Mouse (Mus musculus) frontal cortex, postnatal 10 days (tissue): Measurements from ENCODE around the gene Fyn.

ENCODE experiments used
- DNase-seq, 2 experiments: peaks; one replicate each; pipeline ENCODE4 v3.0.0; 2022; ENCODE audit warnings: low spot score in 2 of 2, mixed read lengths in 1 of 2

Gene Fyn

DNA sequence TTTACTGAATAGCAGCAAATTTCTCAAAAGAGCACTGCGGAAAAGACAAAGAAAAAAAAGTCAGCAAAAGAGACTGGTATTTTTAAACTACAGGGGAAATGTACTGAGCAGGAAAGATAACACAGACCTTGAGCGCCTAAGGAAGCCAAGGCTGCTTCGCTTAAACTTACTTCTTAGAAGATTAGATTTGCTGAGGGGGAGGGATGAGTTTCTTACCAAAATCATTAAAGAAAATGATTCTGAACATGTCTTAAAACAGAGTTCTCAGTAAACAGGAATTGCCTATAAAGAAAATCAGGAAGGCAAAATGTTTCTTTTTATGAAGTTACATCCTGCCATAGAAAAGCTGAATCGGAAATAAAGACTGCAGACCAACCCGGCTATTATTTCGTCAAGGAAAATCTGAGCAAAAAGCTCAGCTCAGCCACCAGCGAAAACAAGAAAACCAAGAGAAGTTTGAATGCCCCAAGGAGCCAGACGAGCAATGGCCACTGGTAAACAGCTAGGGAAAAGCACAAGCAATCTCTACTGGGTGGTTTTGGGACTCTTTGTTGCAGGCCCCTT is at the start of gene Fyn:
TSS of gene Fyn (plus strand) at position 284 of the 564 bp plus-strand sequence.
- no peak for DNase-seq

DNA sequence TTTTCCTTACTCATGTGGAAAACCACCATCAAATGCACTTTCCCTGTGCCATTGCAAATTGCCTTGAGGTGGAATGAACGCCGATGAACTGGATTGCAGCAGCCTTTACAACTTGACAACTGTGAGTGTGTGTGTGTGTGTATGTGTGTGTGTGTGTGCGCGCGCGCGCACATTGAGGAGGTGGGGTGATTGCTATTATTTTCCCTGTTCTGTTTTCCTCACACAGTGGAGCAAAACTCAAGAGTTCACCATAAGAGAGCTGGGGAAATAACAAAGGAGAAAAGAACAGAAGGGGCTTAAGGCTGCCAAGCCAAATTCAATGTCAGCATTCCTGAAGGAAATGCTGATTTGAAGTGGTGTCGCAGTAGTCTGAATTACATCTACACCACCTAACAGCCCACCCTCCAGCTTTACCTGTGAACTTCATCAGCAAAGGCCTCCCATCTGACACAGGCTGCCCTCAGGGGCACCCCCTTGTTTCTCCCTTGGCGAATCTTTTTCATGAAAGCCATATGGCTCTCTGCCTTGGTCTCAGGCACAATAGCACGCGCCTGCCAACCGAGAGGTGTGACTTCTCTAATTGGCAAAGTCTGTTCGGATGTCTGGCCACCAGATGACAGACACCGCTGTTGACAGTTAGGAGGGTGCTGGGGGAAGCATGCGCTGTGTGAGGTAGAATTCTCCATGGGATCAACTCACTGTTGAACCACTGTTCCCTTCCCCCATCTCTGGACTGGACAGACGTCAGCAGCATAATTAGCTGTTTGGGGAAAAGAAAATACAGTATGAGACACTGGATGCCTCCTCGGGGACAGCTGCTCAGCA is 47.6 kb upstream of the Fyn start:
- peak in 1 of 2 experiments; percentile 11 for DNase-seq

DNA sequence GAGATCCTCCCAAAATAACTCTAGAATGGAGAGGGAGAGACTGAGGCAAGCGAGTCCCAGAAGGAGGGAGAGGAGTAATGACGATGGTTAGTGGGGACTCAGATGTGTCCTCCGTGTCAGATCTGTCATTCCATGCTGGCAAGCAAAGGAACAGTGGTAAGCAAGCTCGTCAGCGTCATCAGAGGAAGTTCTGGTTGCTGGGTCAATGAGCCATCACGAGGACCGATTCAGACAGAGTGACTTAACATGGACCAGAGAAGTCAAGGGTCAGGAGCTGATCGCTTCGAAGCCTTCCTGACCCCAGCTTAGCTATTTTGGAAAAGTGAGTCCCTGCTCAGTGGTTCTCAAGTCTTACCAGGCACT is 47.1 kb upstream of the Fyn start:
- no peak for DNase-seq

DNA sequence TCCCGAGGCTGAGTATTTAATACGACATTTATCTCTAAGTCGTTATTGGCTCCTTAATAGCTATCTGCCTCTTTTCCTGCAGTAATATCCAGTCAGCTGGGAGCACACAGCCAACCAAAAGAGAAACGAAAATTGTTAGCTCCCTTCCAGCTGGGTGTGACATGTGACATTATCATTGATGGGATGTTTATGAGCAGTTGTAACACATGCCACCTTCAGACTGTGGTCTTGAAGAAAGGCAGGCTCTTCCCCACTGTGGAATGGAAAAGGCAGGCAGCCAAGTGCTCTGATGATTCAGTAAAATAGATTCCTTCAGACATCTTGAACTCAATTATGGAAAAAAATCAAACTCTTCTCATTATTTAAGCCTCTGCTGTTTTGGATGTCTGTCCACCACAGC is 46.5 kb upstream of the Fyn start:
- no peak for DNase-seq

DNA sequence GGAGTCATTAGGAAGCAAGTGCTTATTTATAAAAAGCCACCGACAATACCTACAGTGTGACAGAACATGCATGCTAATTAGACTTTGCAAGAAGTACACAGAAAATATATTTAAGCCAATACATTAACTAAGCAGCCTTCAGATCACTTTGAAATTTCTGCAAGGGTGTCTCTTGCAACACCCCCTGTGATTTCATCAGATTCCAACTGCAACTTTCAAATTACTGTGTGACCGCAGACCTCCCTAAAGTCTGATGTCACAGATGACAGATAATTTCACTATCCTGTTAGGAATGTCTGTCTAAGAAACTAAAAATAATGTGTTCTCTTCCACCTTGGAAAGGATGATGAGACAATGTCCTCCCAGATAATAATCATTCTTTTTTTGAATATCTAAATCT is 44.4 kb upstream of the Fyn start:
- DNase-seq = no peak

DNA sequence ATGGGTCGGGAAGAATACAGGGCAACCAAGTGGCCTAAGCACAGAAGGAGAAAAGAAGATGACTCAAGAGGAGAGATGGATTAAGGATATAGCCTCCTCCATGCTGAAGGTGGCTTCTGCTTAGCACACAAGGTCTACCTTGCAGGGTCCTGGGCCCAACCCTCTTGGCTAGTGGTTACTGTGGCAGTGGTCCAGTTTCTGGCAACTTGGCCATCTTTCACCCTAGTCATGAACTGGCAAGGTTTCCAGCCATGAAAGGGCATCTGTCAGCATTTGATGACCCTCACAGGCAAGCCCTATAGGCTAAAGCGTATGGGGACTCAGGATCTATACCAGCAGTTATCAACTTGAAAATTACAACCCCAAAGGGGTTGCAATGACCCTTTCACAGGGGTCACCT is 40.0 kb upstream of the Fyn start:
- DNase-seq = no peak

DNA sequence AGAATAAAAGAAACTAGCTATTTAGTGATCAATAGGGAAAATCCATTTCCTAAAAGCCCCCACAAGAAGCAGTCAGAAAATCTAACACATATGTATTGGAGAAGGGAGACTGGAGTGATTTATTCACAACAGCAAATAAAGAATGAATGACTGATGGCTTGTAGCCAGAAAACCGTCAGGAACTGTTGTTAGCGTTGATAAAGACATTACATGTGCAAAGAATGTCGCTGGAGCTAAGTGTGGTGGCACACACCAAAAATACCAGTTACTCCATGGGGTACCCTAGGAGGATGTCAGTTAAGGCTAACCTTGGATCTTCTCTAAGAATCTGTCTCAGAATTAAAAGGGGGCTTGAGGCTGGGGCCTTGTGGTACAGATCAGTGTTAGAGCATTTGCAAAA is 34.3 kb upstream of the Fyn start:
- no peak for DNase-seq

DNA sequence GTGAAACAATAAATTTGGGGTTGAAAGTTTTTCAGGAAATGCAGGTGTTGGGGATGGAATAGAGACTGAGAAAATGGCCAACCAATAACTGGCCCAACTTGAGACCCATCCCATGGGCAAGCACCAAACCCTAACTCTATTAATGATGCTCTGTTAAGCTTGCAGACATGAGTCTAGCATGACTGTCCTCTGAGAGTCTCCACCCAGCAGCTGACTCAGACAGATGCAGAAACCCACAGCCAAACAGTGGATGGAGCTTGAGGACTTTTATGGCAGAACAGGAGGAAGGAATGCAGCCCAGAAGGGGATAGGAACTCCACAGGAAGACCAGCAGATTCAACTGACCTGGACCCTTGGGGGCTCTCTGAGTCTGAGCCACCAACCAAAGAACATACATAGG is 32.8 kb upstream of the Fyn start:
- no peak for DNase-seq

DNA sequence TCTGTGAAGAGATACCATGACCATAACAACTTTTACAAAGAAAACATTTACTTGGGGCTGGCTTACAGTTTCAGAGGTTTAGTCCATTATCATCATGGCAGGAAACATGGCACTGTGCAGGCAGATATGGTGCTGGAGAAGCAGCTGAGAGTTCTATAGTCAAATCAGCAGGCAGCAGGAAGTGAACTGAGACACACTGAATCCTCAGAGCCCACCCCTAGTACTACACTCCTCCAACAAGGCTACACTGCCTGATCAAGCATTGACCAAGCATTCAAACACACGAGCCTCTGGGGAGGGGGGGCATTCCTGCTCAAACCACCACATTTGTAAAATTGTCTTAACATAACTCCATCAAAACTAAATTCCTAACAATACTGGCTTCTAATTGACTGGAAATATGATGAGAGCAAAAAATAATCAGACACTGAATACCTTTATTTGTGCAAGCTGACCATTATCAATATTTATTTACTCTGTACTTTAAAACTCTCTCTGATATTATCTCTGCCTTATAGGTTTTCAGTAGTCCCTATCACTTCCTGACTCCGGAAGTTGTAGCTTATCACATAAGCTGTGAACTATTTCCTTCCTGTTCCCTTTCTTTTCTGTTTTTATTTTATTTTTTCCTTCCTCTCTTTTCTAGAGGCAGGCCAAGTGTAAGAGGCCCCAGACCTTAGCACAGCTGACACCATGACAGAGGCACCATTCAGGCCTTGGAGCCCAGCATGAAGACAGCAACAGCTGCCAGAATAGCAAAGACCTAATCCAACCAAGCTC is 29.3 kb upstream of the Fyn start:
- no peak for DNase-seq

DNA sequence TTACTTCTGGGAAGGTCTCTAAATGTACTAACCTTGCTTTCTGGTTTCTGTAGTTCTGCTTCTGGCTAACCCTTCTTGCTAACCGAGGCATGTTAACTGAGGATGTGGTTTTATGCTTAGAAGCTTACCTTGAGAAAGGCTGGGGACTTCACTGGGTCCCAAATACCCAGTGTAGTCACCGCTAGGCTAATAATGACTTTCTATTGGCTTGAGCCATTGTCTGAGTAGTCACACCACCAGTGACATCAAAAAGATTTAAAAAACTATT is 28.8 kb upstream of the Fyn start:
- DNase-seq = no peak

DNA sequence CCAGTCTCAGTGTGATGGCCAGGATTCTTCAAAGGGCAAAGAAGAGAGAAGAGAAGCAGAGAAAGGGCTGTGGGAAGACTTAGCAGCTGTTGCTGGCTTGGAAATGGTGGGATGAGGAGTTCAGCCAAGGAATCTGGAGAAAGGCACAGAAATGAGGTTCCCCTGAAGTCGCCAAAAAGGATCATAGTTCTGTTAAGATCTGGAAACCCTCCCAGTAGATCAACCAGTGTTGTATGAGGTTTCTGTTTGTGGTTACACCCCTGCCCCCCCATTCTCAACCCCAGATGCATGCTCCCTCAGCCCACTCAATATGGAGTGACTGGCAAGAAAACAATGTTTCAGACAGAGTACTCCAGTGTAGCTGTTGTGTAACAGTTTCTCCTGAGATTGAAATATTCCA is 25.1 kb upstream of the Fyn start:
- no peak for DNase-seq

DNA sequence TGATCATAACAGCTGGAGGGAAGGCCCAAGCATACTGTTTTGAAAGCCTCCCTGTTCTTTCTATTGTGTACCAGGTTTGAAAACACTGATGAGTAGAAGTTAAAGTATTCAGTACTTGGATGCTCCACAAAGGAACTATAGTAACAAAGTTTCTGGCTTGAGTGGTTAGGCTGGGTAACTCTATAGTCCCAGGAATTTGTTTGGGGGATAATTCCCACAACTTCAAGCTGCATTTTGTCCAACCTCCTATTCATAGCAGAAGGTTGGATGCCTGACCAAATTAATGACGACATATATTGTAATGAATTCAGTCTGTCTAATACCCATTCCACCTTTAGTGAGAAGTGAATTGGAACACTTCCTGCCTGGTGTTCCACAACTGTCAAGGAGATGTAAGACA is 22.7 kb upstream of the Fyn start:
- no peak for DNase-seq

DNA sequence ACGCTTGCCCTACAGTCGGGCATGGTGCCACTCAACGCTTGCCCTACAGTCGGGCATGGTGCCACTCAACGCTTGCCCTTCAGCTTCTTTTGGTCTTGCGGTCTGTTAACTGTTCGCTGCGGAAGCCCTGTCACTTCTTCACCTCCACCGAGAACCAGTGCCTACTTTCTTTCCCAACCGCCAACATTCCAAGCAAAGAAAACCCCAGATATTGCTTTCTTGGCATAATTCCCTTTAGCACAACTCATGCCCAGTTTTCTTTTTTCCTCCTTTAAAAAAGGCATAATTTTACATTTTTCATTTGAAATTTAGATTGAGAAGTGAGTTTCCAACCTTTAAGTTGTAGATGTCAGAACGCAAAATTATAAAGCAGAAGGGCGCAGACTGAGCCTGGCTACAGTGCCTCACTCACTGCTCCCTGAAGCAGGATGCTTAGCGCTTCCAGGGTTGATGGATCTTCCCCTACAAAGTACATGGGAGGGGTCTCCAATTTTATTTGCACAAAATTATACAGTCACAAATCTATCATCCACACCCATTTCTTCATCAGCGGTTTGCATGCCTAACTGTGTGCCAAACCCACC is 18.8 kb upstream of the Fyn start:
- DNase-seq = no peak

DNA sequence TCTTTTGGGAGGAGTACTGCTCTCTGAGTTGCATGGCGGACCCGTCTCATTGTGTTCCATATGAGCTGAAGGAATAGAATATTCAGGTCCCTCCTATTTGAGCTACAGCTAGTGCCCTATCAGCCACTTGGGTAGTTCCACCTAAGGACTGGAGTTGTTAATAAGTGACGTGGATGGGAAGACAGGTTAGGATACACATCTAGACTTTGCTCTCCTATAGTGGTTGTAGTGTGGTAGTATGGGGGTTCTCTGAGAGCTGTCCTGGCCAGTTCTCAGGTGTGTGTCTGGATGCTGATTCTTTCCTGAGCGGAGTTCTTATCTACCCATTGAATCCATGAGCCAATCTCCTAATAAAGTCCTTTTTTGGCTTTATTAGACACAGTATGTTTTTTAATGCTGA is 4.5 kb upstream of the Fyn start:
- DNase-seq = no peak

DNA sequence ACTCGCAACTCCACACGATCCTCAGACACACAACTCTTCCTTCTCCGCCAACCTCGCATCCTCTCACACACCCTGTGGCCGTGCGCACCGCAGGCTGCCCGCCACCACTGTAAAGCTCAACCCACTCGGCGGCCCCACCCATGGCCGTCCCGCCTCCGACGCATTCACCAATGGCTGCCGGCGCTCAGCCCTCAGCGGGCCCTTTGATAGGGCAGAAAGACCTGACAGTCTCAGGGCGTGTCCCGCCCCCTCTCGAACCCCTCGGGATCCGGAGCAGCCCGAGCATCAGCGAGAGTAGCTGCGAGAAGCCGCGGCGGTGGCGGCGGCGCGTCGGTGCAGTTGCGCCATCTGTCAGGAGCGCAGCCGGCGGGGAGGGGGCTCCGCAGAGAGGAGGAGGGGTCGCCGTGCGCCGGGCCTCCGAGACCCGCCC is 862 bp downstream of the Fyn start:
- peak; percentile 96 to 97 for DNase-seq

DNA sequence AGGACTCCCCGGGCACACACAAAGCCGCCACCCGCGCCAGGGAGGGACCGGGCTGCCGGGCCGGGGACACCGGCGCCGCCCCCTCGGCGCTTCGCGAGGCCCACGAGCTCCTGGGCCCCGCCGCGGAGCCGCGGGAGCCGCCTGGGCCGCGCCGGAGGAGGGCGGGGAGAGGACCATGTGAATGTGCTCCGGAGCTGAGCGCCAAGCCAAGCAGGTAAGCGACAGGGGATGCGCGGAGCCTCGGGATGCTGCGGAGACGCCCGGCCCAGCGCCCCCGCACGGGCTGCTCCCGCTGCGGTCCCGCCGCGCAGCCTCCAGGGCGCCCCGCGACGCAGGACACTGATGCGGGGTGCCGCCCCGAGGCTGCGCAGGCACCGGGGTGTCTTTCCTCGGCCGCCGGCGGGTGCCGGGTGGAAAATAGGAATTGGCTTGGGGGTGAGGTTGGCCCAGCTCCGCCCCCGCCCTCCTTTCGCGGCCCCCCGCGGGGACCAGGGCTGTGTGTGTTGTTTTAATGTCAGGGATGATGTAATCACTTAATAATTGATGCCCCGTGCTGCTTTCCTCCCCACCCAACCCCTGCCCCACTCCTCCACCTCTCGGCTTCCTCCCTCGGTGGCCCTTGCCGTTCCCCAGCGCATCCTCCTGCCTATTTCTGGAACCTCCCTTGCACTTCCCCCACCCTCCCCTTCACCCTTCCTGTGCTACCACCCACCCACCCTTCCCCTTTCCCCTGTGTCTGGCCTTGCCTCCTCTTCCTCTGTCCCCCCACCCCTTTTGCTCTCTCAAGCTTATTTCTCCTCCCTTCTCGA is 1.5 kb downstream of the Fyn start:
- DNase-seq = peak; percentile 55 to 56

DNA sequence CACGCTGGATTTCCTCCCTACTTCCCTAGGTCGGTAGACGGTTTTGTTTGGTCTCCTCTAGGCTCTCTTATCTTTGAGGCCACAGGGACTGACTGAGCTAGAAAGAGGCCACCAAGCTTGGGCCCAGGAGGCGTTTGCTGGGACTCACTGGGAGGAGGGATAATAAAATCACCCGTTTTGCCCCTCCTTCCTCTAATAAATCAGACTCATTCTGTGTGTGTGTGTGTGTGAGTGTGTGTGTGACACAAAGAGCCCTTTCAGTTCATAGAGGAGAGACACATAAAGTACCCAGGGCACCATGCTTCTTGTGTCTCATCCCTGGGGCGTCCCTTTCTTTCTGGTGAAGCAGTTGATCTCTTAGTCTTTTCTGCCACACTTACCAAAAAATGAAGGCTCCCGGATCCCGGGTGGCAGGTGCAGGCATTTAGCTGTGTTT is 2.1 kb downstream of the Fyn start:
- no peak for DNase-seq

DNA sequence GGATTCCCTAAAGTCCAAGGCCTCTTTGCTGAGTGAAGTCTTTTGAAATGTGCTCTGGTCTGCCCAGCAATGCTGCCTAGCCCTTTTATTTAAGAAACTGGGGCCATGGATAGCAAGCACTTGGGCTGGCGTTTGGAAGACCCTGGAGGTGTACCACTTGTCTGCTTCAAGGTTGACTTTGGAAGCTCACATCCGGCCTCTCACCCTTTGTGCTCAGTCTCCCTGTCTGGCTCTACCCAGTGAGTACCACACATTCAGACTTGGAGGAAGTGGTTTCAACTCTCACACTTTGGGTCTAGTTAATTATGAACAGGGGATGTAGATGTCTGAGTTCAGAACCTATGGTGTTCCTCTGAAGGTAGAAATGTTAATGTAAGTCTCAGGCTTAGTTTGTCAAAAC is 2.8 kb downstream of the Fyn start:
- DNase-seq = no peak

DNA sequence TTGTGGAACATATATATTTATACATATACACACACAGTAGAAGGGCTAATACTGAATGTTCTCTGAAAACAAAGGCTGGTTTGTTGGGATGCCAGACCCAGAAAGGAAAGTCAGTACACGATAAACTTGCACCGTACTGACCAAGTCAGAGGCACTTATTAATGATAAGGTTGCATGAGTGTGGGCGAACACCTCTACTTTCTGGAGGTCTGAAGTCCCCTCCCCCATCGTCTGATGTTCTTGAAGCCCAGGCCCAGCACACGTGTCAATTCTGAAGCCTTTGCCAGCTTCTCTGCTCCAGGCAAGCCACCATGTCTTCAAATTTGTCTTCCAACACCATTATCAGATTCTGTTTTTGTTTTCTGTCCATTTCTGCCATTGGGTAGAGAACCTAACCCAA is 3.3 kb downstream of the Fyn start:
- no peak for DNase-seq

DNA sequence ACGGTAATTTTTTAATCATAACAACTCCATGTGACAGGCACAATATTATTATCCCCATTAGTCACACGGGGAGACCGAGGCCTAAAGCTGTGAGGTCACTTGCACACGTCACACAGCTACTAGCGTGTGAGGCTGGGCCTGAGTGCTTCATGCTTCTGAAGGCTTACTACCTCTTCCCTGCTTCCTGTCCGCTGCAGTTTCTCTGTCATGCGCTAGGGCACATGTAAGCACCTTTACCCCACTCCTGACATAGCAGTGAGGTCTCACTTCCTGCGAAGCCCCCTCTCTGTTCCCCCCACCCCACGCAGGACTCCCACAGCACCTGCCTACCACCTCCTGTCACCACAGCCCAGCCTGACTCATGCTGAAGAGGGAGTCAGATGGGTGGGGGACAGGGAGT is 8.0 kb downstream of the Fyn start:
- no peak for DNase-seq

DNA sequence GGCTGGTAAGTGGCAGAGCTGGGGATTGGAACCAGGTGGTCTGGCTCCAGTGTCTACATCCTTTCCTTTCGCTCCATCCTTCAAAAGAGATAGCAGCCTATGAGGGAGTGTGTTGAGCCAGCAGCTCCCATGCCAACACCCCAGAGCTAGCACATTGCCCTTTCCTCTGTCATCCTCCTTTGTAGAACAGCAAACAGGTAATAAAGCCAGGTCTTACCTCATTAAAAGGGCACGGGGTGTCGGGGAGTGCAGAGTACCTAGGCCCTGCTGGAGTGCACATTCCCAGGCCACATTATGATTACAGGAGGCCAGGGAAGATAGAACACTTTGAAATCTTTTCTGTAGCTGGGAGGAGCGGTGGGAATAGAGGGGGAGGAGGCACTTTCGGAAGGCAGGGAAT is 8.6 kb downstream of the Fyn start:
- DNase-seq = no peak

DNA sequence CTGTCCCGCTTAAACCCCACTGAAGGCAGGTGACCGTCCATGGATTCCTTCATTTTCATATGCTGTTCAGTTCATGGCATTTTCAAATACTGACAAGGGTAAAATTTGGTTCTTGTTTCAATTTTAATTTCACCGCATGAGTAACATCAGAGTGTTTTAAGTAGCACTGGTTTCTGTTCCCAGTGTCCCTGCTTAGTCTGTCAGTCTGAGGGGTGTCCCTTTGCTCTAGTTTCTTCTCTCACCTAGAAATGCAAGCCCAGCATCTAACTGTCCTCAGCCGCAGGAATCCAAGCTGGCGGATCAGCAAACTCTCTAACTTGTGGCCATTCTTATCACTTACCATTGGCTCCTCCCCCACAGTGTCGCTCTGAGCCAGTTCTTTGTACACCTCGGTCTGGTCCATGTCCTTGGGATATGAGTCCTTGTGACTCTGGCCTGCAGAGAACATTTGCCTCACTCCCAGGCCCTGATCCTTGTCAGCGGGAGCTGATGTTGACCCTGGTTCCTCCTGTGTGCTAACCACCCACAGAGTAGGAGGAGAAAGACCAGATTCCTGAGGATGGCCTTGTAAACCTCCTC is 9.5 kb downstream of the Fyn start:
- DNase-seq = no peak
